Mouse (Mus musculus): ENCODE measurements around the gene Cfap65. TPM values are rescaled to one million over a fixed set of nuclear protein-coding genes. Genes with fewer than 3 reads are reported as not detected.

Cfap65 gene
- polyA plus RNA-seq (2015; fragmentation: Nextera tagmentation; extraction: Ambion mirVana) = not detected in 2 replicates

GRCm38 (mm10) chr1:74935402-74935801, at the start of gene Cfap65:
Gene Cfap65, minus strand, starts transcription at chr1:74935599.
- peak; percentile 44 for DNase-seq
- Histone ChIP-seq H3K4me1 (ENCODE audit: insufficient read depth) (no peaks in the 10 kb centered on the region), H3K4me3 (ENCODE audit: low read depth, low read length) (no peak within 1 kb of the TSS), H3K9me3 (ENCODE audit: low read length) (no peaks in the 10 kb centered on the region), H3K36me3 (replicated peaks; ENCODE audit: insufficient read depth, low read length) (no peaks in the 10 kb centered on the region), H3K4me2 (ENCODE audit: low read depth, low read length) (0 out of 2 replicates have a peak within 1 kb of the TSS, but pooled peaks have one; percentile 4), H3K27ac (ENCODE audit: low read depth) (no peak within 1 kb of the TSS), H3K27me3 (ENCODE audit: insufficient read depth, low read length) (peaks cover 5% of the 10 kb centered on the region; the same call in 1 of the 2 replicates), H3K9ac (replicated peaks) (no peak within 1 kb of the TSS)
- TF ChIP-seq EP300 (IDR thresholded peaks at IDR 0.05; ENCODE audit: low read depth) (no peak), CTCF (IDR thresholded peaks at IDR 0.05; ENCODE audit: low read depth) (no peak)
- 2% methylated on average over 18 of the region's 18 CpGs for WGBS (ENCODE audit: insufficient replicate concordance)
- ATAC-seq = no peak

- H3K27ac ChIP-seq (ENCODE audit: low read depth) = no peak overlapping the region
- no peak overlapping the region for H3K4me3 ChIP-seq (ENCODE audit: low read depth, low read length)
- no peak for ATAC-seq
- H3K4me1 ChIP-seq (ENCODE audit: insufficient read depth) = no peaks in the 10 kb centered on the region
- H3K9me3 ChIP-seq (ENCODE audit: low read length) = no peaks in the 10 kb centered on the region
- H3K27me3 ChIP-seq (ENCODE audit: insufficient read depth, low read length) = no peaks in the 10 kb centered on the region
- no peak for DNase-seq
- no peak overlapping the region for H3K9ac ChIP-seq (replicated peaks)
- no peak overlapping the region for H3K4me2 ChIP-seq (ENCODE audit: low read depth, low read length)
- TF ChIP-seq EP300 (IDR thresholded peaks at IDR 0.05; ENCODE audit: low read depth) = no peak
- TF ChIP-seq CTCF (IDR thresholded peaks at IDR 0.05; ENCODE audit: low read depth) = no peak
- WGBS (ENCODE audit: insufficient replicate concordance) = 78% methylated on average over 8 of the region's 8 CpGs
- no peaks in the 10 kb centered on the region for H3K36me3 ChIP-seq (replicated peaks; ENCODE audit: insufficient read depth, low read length)
Observed at GRCm38 (mm10) chr1:74977001-74977400, 41.6 kb upstream of the Cfap65 start.

DNA sequence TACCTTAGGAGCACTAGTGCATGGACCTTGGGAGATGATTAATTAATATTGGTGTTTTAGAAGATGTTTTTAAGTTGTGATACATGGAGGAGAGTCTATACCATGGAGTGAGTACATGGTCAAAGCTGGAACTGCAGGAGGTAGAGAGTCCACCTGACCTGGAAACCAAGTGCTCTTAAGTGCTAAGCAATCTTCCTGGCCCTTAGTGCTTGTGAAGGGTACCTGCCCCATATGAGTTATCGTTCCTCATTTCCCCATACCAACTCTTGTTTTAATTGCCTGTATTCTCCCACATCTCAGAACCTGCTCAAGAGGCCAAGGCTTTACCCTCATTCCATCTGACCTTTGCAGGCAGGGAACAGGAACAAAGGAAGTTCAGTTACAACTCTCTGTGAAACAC, 40.5 kb upstream of the Cfap65 start:
- Histone ChIP-seq H3K9ac (replicated peaks) (no peak overlapping the region), H3K27me3 (ENCODE audit: insufficient read depth, low read length) (no peaks in the 10 kb centered on the region), H3K4me3 (ENCODE audit: low read depth, low read length) (no peak overlapping the region), H3K36me3 (replicated peaks; ENCODE audit: insufficient read depth, low read length) (no peaks in the 10 kb centered on the region), H3K4me2 (ENCODE audit: low read depth, low read length) (no peak overlapping the region), H3K27ac (ENCODE audit: low read depth) (no peak overlapping the region), H3K9me3 (ENCODE audit: low read length) (no peaks in the 10 kb centered on the region), H3K4me1 (ENCODE audit: insufficient read depth) (no peaks in the 10 kb centered on the region)
- ATAC-seq = no peak
- no peak for DNase-seq
- no peak for TF ChIP-seq CTCF (IDR thresholded peaks at IDR 0.05; ENCODE audit: low read depth)
- TF ChIP-seq EP300 (IDR thresholded peaks at IDR 0.05; ENCODE audit: low read depth) = no peak
- 92% methylated on average over 1 of the region's 1 CpGs for WGBS (ENCODE audit: insufficient replicate concordance)

DNA sequence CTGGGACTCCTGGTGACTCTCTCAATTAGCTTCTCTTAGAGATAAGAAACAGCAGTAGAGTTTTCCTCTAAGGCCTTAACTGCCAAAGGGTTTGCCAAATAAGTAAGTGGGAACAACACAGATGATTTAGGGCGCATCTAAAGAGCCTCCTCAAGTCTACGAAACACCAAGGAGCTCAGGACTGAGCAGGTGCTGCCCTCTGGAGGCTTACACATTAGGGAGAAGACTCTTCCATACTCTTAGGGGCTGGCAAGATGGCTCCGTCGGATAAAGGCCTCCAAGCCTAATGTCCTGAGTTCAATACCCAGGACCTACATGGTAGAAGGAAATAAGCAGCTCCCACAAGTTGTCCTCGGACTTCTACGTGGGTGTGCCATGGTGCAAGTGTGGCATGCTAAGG, 38.2 kb upstream of the Cfap65 start:
- no peaks in the 10 kb centered on the region for H3K27me3 ChIP-seq (ENCODE audit: insufficient read depth, low read length)

DNA sequence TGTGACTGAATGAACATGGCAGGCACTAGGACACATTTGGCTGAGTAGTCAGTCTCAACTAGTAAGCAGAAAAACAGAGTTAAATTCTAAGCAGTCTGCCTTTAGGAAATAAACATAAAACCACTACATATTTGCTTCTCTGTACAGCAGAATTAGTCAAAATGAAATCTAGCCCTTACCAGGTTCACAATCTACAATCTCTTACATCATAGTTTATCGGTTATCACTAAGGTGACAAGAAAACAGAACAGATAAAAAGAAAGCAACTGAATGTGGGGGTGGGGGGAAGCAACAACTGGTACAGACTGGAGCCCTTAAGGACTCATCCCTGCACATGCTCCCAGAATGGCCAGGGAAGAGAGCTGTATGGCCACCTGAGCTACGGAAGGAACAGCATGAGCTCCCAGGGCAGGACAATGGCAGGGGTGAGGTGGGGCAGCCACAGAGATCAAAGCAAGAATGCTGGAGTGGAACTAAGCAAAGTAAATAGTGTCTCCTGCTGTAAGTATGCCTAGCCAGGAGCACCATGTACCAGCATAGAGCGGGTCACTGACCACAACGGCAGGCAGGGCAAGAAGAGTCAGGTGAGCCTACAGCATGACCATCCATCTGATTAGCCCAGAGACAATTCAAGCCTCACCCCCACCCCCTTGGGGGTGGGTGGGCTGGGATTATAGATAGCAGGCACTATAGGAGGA, 36.1 kb upstream of the Cfap65 start:
- peak overlapping the region; percentile 62; the same call in 1 of the 2 replicates for H3K27ac ChIP-seq (ENCODE audit: low read depth)
- 40% methylated on average over 4 of the region's 4 CpGs for WGBS (ENCODE audit: insufficient replicate concordance)
- DNase-seq = peak; percentile 40

More for the DNA sequence above, 38.2 kb upstream of the Cfap65 start:
- H3K4me2 ChIP-seq (ENCODE audit: low read depth, low read length) = no peak overlapping the region
- ATAC-seq (no peak), DNase-seq (no peak)
- H3K4me3 ChIP-seq (ENCODE audit: low read depth, low read length) = no peak overlapping the region
- 71% methylated on average over 6 of the region's 6 CpGs for WGBS (ENCODE audit: insufficient replicate concordance)
- peaks cover 12% of the 10 kb centered on the region for H3K4me1 ChIP-seq (ENCODE audit: insufficient read depth)
- no peaks in the 10 kb centered on the region for H3K36me3 ChIP-seq (replicated peaks; ENCODE audit: insufficient read depth, low read length)
- no peak overlapping the region for H3K27ac ChIP-seq (ENCODE audit: low read depth)
- no peaks in the 10 kb centered on the region for H3K9me3 ChIP-seq (ENCODE audit: low read length)
- TF ChIP-seq CTCF (IDR thresholded peaks at IDR 0.05; ENCODE audit: low read depth) (peak; percentile 36; the same call in 1 of the 2 replicates), EP300 (IDR thresholded peaks at IDR 0.05; ENCODE audit: low read depth) (no peak)
- no peak overlapping the region for H3K9ac ChIP-seq (replicated peaks)

DNA sequence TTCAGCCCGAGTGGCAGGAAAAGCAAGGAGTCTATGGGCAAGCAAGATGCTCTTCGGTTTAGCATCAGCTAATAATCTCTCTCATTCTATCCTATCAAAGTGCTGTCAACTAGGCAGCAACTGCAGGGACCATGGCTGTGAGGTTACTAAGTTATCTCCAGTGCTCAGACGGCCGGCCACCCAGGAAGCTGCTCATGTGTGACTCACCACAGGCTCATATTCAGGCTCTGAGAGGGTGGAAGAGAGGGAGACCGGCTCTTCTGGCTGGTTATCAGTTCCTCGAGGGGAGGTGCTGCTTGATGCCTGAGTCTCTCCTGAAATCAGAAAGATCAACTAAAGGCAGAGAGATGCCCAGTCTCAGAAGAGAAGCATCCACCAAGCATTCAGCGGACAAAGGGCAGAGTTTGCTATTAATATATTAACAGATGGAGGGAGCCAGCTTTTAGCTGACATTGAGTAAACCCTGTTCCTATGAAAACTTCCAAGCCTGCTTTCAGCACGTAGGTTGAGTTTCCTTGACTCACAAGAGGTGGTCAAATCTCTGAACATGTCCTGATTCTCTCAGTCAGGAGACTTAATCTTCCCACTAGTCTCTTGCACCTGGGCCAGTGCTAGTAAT, 32.7 kb upstream of the Cfap65 start:
- TF ChIP-seq EP300 (IDR thresholded peaks at IDR 0.05; ENCODE audit: low read depth) = no peak
- no peak for TF ChIP-seq CTCF (IDR thresholded peaks at IDR 0.05; ENCODE audit: low read depth)
- no peaks in the 10 kb centered on the region for H3K36me3 ChIP-seq (replicated peaks; ENCODE audit: insufficient read depth, low read length)
- peaks cover 17% of the 10 kb centered on the region for H3K4me1 ChIP-seq (ENCODE audit: insufficient read depth)
- H3K4me3 ChIP-seq (ENCODE audit: low read depth, low read length) = no peak overlapping the region
- H3K4me2 ChIP-seq (ENCODE audit: low read depth, low read length) = 0 out of 2 replicates have a peak overlapping the region, but pooled peaks have one; percentile 16
- DNase-seq = no peak
- no peak for ATAC-seq
- no peaks in the 10 kb centered on the region for H3K27me3 ChIP-seq (ENCODE audit: insufficient read depth, low read length)
- H3K9me3 ChIP-seq (ENCODE audit: low read length) = no peaks in the 10 kb centered on the region
- H3K9ac ChIP-seq (replicated peaks) = no peak overlapping the region
- 49% methylated on average over 8 of the region's 8 CpGs for WGBS (ENCODE audit: insufficient replicate concordance)
- 0 out of 2 replicates have a peak overlapping the region, but pooled peaks have one; percentile 6 for H3K27ac ChIP-seq (ENCODE audit: low read depth)

More for the DNA sequence above, 36.1 kb upstream of the Cfap65 start:
- Histone ChIP-seq H3K36me3 (replicated peaks; ENCODE audit: insufficient read depth, low read length) (no peaks in the 10 kb centered on the region), H3K4me3 (ENCODE audit: low read depth, low read length) (no peak overlapping the region), H3K9me3 (ENCODE audit: low read length) (no peaks in the 10 kb centered on the region), H3K27me3 (ENCODE audit: insufficient read depth, low read length) (no peaks in the 10 kb centered on the region), H3K9ac (replicated peaks) (no peak overlapping the region), H3K4me2 (ENCODE audit: low read depth, low read length) (no peak overlapping the region), H3K4me1 (ENCODE audit: insufficient read depth) (peaks cover 13% of the 10 kb centered on the region)
- ATAC-seq = peak; percentile 90
- no peak for TF ChIP-seq CTCF (IDR thresholded peaks at IDR 0.05; ENCODE audit: low read depth)
- TF ChIP-seq EP300 (IDR thresholded peaks at IDR 0.05; ENCODE audit: low read depth) = no peak
